Mouse (Mus musculus) CD8-positive naive resting alpha-beta T cell, adult 57 days (primary cell): ENCODE measurements around the gene Vmn1r88. TPM values are rescaled to one million over a fixed set of nuclear protein-coding genes. Genes with fewer than 3 reads are reported as not detected.

ENCODE experiments used
- total RNA-seq: library from RNA; stranded (reverse); gene quantifications from one replicate; pipeline ENCODE4 v1.2.4, GENCODE M21; 2023

Gene Vmn1r88
- total RNA-seq: 0.31 TPM

DNA sequence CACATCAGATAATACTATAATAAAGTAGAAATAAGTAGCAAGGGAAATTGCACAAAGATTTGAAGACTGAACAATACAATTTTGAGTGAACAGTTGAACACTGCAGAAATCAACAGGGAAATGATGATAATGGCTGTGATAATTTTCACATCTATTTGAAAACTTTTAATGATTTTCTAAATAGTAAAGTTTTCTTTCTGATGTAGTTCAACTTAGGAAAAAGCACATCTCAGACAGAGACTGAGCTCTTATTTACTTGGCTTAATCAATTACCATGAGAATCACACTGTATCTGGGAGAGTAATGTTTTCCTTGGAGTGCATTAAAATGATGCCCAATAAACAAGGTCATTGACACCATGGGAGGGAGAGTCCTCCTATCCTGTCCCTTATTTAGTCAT is at the start of gene Vmn1r88:
Gene Vmn1r88, plus strand, starts transcription at position 301 of the 400 bp plus-strand sequence.

DNA sequence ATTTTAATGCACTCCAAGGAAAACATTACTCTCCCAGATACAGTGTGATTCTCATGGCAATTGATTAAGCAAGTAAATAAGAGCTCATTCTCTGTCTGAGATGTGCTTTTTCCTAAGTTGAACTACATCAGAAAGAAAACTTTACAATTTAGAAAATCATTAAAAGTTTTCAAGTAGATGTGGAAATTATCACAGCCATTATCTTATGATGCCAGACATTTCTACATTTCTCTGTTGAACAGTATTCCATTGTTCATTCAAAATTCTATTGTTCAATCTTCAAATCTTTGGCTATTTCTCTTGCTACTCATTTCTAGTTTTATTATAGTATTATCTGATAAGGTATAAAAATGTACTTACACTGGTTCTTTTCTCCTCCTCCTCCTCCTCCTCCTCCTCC is 39.6 kb upstream of the Vmn1r88 start, which contains the start of gene Vmn1r86:
Gene Vmn1r86, minus strand, starts transcription at position 101 of the 400 bp plus-strand sequence.

DNA sequence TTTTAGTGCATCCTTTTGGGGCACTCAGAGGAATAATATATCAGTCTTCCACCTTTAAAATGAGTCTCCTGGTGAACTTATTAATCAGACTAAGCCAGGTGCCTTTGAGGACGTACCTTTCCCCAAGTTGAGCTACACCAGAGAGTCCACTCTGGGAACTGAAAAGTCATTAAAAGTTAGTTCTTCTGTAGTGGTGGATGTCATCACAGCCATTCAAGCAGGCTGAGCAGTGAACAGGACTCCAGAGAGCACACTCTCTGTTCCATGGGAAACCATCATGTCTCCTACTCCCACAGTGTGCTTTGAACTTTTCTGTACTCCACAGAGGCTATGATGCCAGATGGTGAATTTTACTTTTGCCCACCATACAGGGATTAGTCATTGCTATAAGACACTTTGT is 19.3 kb upstream of the Vmn1r88 start, which contains the start of gene Vmn1r87:
Gene Vmn1r87, minus strand, starts transcription at position 101 of the 400 bp plus-strand sequence.

DNA sequence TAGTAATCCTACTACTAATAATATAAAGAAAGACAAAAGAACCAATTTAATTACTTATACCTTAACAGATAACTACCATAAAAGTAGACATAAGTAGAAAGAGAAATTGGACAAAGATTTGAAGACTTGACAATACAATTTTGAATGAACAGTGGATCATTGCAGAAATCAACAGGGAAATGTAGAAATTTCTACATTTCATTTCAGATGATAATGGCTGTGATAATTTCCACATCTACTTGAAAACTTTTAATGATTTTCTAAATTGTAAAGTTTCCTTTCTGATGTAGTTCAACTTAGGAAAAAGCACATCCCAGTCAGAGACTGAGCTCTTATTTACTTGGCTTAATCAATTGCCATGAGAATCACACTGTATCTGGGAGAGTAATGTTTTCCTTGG is 53.4 kb downstream of the Vmn1r88 start, which contains the start of gene Vmn1r89:
Gene Vmn1r89, plus strand, starts transcription at position 301 of the 400 bp plus-strand sequence.

Other genes starting within 250 kb of the Vmn1r88 start
- gene Rps5, start 237.3 kb upstream of the Vmn1r88 start, total RNA-seq: 3,246 TPM
- 1.8 TPM for gene Rnf225, start 232.2 kb upstream of the Vmn1r88 start, total RNA-seq
- 2.6 TPM for gene Zfp324, start 193.7 kb upstream of the Vmn1r88 start, total RNA-seq
- gene Zfp446, start 181.7 kb upstream of the Vmn1r88 start, total RNA-seq: 7.4 TPM
- not detected for gene Slc27a5, start 161.4 kb upstream of the Vmn1r88 start, total RNA-seq
- 378 TPM for gene Trim28, start 160.5 kb upstream of the Vmn1r88 start, total RNA-seq
- gene Zbtb45, start 149.5 kb upstream of the Vmn1r88 start, total RNA-seq: 18.3 TPM
- gene Chmp2a, start 124.8 kb upstream of the Vmn1r88 start, total RNA-seq: 102 TPM
- 88.4 TPM for gene Ube2m, start 121.3 kb upstream of the Vmn1r88 start, total RNA-seq
- gene Mzf1, start 104.8 kb upstream of the Vmn1r88 start, total RNA-seq: 0.46 TPM
- gene Vmn1r85, start 64.4 kb upstream of the Vmn1r88 start, total RNA-seq: not detected
- not detected for gene Vmn1r86, start 39.7 kb upstream of the Vmn1r88 start, total RNA-seq
- gene Vmn1r87, start 19.4 kb upstream of the Vmn1r88 start, total RNA-seq: not detected
- not detected for gene Vmn1r89, start 53.5 kb downstream of the Vmn1r88 start, total RNA-seq
- gene Lig1, start 117.7 kb downstream of the Vmn1r88 start, total RNA-seq: 21.1 TPM
- gene Zswim9, start 119.2 kb downstream of the Vmn1r88 start, total RNA-seq: 6.5 TPM
- 0.34 TPM for gene Pla2g4c, start 165.1 kb downstream of the Vmn1r88 start, total RNA-seq
- gene Cabp5, start 238.6 kb downstream of the Vmn1r88 start, total RNA-seq: not detected